Mouse (Mus musculus) limb, embryonic 11.5 days (tissue): ENCODE measurements around the gene Angptl2. TPM values are rescaled to one million over a fixed set of nuclear protein-coding genes. Genes with fewer than 3 reads are reported as not detected.
A peak's percentile ranks its signal among the peaks of the same experiment; 100 is the strongest.

Experiments
- ATAC-seq: fragments of 200-750 bp; cut with Nextera tagmentation; 2 replicates; pipeline ENCODE4 v1.8.0; 2017; ENCODE audit warnings: low read depth; ENCODE audit not compliant: insufficient number of reproducible peaks, low FRiP score, low TSS enrichment
- DNase-seq: peaks from one replicate; pipeline ENCODE4 v3.0.0-alpha.2; 2015; ENCODE audit warnings: low spot score
- H3K27ac ChIP-seq: fragments of 300-500 bp; sonication (generic); replicated peaks from 2 replicates; pipeline ENCODE4 v1.5.1; 2014; ENCODE audit warnings: low read depth, mild to moderate bottlenecking, low read length
- H3K27me3 ChIP-seq: fragments of 300-500 bp; sonication (generic); 2 replicates; pipeline ENCODE4 v1.6.1; 2014; ENCODE audit warnings: mild to moderate bottlenecking, low read length, mixed read lengths; ENCODE audit not compliant: control insufficient read depth, insufficient read depth
- H3K36me3 ChIP-seq: fragments of 300-500 bp; sonication (generic); 2 replicates; pipeline ENCODE4 v1.6.1; 2014; ENCODE audit warnings: mild to moderate bottlenecking, low read length, moderate library complexity, mixed read lengths; ENCODE audit not compliant: control insufficient read depth, insufficient read depth
- H3K4me1 ChIP-seq: fragments of 300-500 bp; sonication (generic); 2 replicates; pipeline ENCODE4 v1.6.1; 2014; ENCODE audit warnings: low read length, mixed read lengths; ENCODE audit not compliant: control insufficient read depth, insufficient read depth
- H3K4me2 ChIP-seq: fragments of 300-500 bp; sonication (generic); 2 replicates; pipeline ENCODE4 v1.6.1; 2014; ENCODE audit warnings: low read depth, mild to moderate bottlenecking, moderate library complexity; ENCODE audit not compliant: severe bottlenecking
- H3K4me3 ChIP-seq: fragments of 300-500 bp; sonication (generic); 2 replicates; pipeline ENCODE4 v1.5.1; 2014; ENCODE audit warnings: low read depth, low read length
- H3K9ac ChIP-seq: fragments of 300-500 bp; sonication (generic); 2 replicates; pipeline ENCODE4 v1.6.1; 2014; ENCODE audit warnings: mild to moderate bottlenecking, low read length
- H3K9me3 ChIP-seq: fragments of 300-500 bp; sonication (generic); 2 replicates; pipeline ENCODE4 v1.6.1; 2016; ENCODE audit warnings: low read length; ENCODE audit not compliant: control insufficient read depth
- WGBS: fragments of 180-500 bp; shearing (Covaris S2); extraction: QIAGEN DNeasy Blood & Tissue Kit; methylation state at CpG from one replicate; pipeline ENCODE4 v1.1.7; 2014; 5-methylcytosine and 5-hydroxymethylcytosine counted together
- polyA plus RNA-seq: library from polyadenylated mRNA; unstranded; fragments of >200 nt; fragmentation: Nextera tagmentation; extraction: Ambion mirVana; gene quantifications from 2 replicates; pipeline ENCODE4 v1.2.1, GENCODE M21; 2014

Gene Angptl2
- polyA plus RNA-seq, 1 experiment from 2014 or later = 48.8 TPM

GRCm38 (mm10) chr2:33220246-33220645 is 4.4 kb downstream of the Angptl2 start:
- Histone ChIP-seq H3K9me3 (no peaks in the 10 kb centered on the region), H3K4me2 (no peak overlapping the region), H3K4me1 (peaks cover 43% of the 10 kb centered on the region), H3K9ac (no peak overlapping the region), H3K4me3 (no peak overlapping the region), H3K36me3 (peaks cover 3% of the 10 kb centered on the region; the same call in 1 of the 2 replicates), H3K27me3 (no peaks in the 10 kb centered on the region), H3K27ac (no peak overlapping the region)
- no peak for ATAC-seq
- DNase-seq = no peak
- WGBS = 54% methylated on average over 6 of the region's 6 CpGs

GRCm38 (mm10) chr2:33220674-33221338 is 4.9 kb downstream of the Angptl2 start:
- Histone ChIP-seq H3K9ac (no peak overlapping the region), H3K27ac (no peak overlapping the region), H3K4me3 (no peak overlapping the region), H3K27me3 (no peaks in the 10 kb centered on the region), H3K4me1 (peaks cover 39% of the 10 kb centered on the region), H3K36me3 (peaks cover 3% of the 10 kb centered on the region; the same call in 1 of the 2 replicates), H3K4me2 (no peak overlapping the region), H3K9me3 (no peaks in the 10 kb centered on the region)
- 70% methylated on average over 10 of the region's 10 CpGs for WGBS
- DNase-seq = peak; percentile 34
- ATAC-seq = no peak

- 88% methylated on average over 11 of the region's 11 CpGs for WGBS
- H3K4me1 ChIP-seq = peaks cover 39% of the 10 kb centered on the region
- no peak for DNase-seq
These were observed 5.6 kb downstream of the Angptl2 start for GRCm38 (mm10) chr2:33221339-33221900.

GRCm38 (mm10) chr2:33222480-33222879 is 6.6 kb downstream of the Angptl2 start:
- Histone ChIP-seq H3K27ac (no peak overlapping the region), H3K4me3 (no peak overlapping the region), H3K4me2 (no peak overlapping the region), H3K4me1 (peaks cover 32% of the 10 kb centered on the region), H3K36me3 (peaks cover 3% of the 10 kb centered on the region; the same call in 1 of the 2 replicates), H3K9ac (no peak overlapping the region), H3K27me3 (no peaks in the 10 kb centered on the region), H3K9me3 (no peaks in the 10 kb centered on the region)
- WGBS = 93% methylated on average over 6 of the region's 6 CpGs
- DNase-seq (no peak), ATAC-seq (no peak)

More at GRCm38 (mm10) chr2:33221339-33221900, 5.6 kb downstream of the Angptl2 start:
- no peak overlapping the region for H3K4me3 ChIP-seq
- peaks cover 3% of the 10 kb centered on the region; the same call in 1 of the 2 replicates for H3K36me3 ChIP-seq
- H3K27ac ChIP-seq = no peak overlapping the region
- no peaks in the 10 kb centered on the region for H3K27me3 ChIP-seq
- ATAC-seq = no peak
- no peaks in the 10 kb centered on the region for H3K9me3 ChIP-seq
- no peak overlapping the region for H3K9ac ChIP-seq
- H3K4me2 ChIP-seq = no peak overlapping the region

GRCm38 (mm10) chr2:33223656-33224358 is 7.9 kb downstream of the Angptl2 start:
- Histone ChIP-seq H3K9ac (no peak overlapping the region), H3K27me3 (no peaks in the 10 kb centered on the region), H3K27ac (no peak overlapping the region), H3K4me2 (no peak overlapping the region), H3K36me3 (peaks cover 5% of the 10 kb centered on the region; the same call in 1 of the 2 replicates), H3K9me3 (no peaks in the 10 kb centered on the region), H3K4me3 (no peak overlapping the region), H3K4me1 (peaks cover 21% of the 10 kb centered on the region)
- WGBS = 86% methylated on average over 10 of the region's 10 CpGs
- no peak for DNase-seq
- no peak for ATAC-seq

- H3K27me3 ChIP-seq = no peaks in the 10 kb centered on the region
- no peak overlapping the region for H3K9ac ChIP-seq
- H3K4me1 ChIP-seq = peaks cover under 1% of the 10 kb centered on the region; the same call in 1 of the 2 replicates
- DNase-seq = no peak
- H3K27ac ChIP-seq = no peak overlapping the region
- no peaks in the 10 kb centered on the region for H3K9me3 ChIP-seq
- ATAC-seq = no peak
- 86% methylated on average over 7 of the region's 7 CpGs for WGBS
- peaks cover 8% of the 10 kb centered on the region; the same call in 1 of the 2 replicates for H3K36me3 ChIP-seq
- H3K4me2 ChIP-seq = no peak overlapping the region
- H3K4me3 ChIP-seq = no peak overlapping the region
These were observed 10.1 kb downstream of the Angptl2 start for GRCm38 (mm10) chr2:33225921-33226320.

- Histone ChIP-seq H3K4me2 (no peak overlapping the region), H3K4me3 (no peak overlapping the region), H3K4me1 (no peaks in the 10 kb centered on the region), H3K27ac (no peak overlapping the region), H3K9ac (no peak overlapping the region), H3K9me3 (no peaks in the 10 kb centered on the region), H3K27me3 (no peaks in the 10 kb centered on the region), H3K36me3 (peaks cover 5% of the 10 kb centered on the region; the same call in 1 of the 2 replicates)
- WGBS = 93% methylated on average over 11 of the region's 11 CpGs
- DNase-seq = no peak
- no peak for ATAC-seq
These were observed 12.2 kb downstream of the Angptl2 start for GRCm38 (mm10) chr2:33228077-33228476.

GRCm38 (mm10) chr2:33228551-33228950 is 12.7 kb downstream of the Angptl2 start:
- 97% methylated on average over 15 of the region's 15 CpGs for WGBS
- H3K27me3 ChIP-seq = no peaks in the 10 kb centered on the region
- peaks cover 5% of the 10 kb centered on the region; the same call in 1 of the 2 replicates for H3K36me3 ChIP-seq
- H3K4me1 ChIP-seq = no peaks in the 10 kb centered on the region
- H3K4me3 ChIP-seq = no peak overlapping the region
- no peaks in the 10 kb centered on the region for H3K9me3 ChIP-seq
- H3K27ac ChIP-seq = no peak overlapping the region
- ATAC-seq (no peak), DNase-seq (no peak)
- H3K4me2 ChIP-seq = no peak overlapping the region
- no peak overlapping the region for H3K9ac ChIP-seq
